Mouse (Mus musculus) bone marrow macrophage, adult 2 months (primary cell): ENCODE data around the gene Apbb2.

Source experiments
- CTCF ChIP-seq: IDR thresholded peaks from 2 replicates; pipeline ENCODE4 v1.5.1; 2012; ENCODE audit warnings: low read depth, mild to moderate bottlenecking, low read length, moderate library complexity
- POLR2A ChIP-seq: IDR thresholded peaks from 2 replicates; pipeline ENCODE4 v1.6.1; 2012; ENCODE audit warnings: mild to moderate bottlenecking, low read depth, low read length, borderline replicate concordance

- no peak for TF ChIP-seq CTCF
- TF ChIP-seq POLR2A = no peak
These were observed 189.5 kb downstream of the Apbb2 start for GRCm38 (mm10) chr5:66429076-66429475.
